Mouse (Mus musculus) intestine, embryonic 14.5 days (tissue): ENCODE data around the gene Spata18. TPM values are rescaled to one million over a fixed set of nuclear protein-coding genes. Genes with fewer than 3 reads are reported as not detected.

Experiments used
- ATAC-seq: fragments of 200-750 bp; cut with Nextera tagmentation; replicated peaks from 2 replicates; pipeline ENCODE4 v1.8.0; 2017; ENCODE audit warnings: low read depth, moderate number of reproducible peaks, moderate TSS enrichment, moderate library complexity; ENCODE audit not compliant: low FRiP score, low TSS enrichment
- DNase-seq: peaks from one replicate; pipeline ENCODE4 v3.0.0-alpha.2; 2018; ENCODE audit warnings: low spot score
- H3K27ac ChIP-seq: fragments of 300-500 bp; sonication (generic); 2 replicates; pipeline ENCODE4 v1.5.1; 2014; ENCODE audit warnings: low read depth, mild to moderate bottlenecking, control low read depth
- H3K27me3 ChIP-seq: fragments of 300-500 bp; sonication (generic); replicated peaks from 2 replicates; pipeline ENCODE4 v1.6.1; 2014; ENCODE audit warnings: low read length, control low read depth; ENCODE audit not compliant: control insufficient read depth, insufficient read depth
- H3K36me3 ChIP-seq: fragments of 300-500 bp; sonication (generic); 2 replicates; pipeline ENCODE4 v1.6.1; 2014; ENCODE audit warnings: low read length, control low read depth; ENCODE audit not compliant: control insufficient read depth, insufficient read depth
- H3K4me1 ChIP-seq: fragments of 300-500 bp; sonication (generic); replicated peaks from 2 replicates; pipeline ENCODE4 v1.6.1; 2014; ENCODE audit warnings: low read length, control low read depth, mixed read lengths; ENCODE audit not compliant: control insufficient read depth, insufficient read depth
- H3K4me2 ChIP-seq: fragments of 300-500 bp; sonication (generic); 2 replicates; pipeline ENCODE4 v1.6.1; 2014; ENCODE audit warnings: low read length
- H3K4me3 ChIP-seq: fragments of 300-500 bp; sonication (generic); 2 replicates; pipeline ENCODE4 v1.5.1; 2014; ENCODE audit warnings: low read depth, low read length, control low read depth, mixed read lengths
- H3K9ac ChIP-seq: fragments of 300-500 bp; sonication (generic); 2 replicates; pipeline ENCODE4 v1.6.1; 2014; ENCODE audit warnings: mild to moderate bottlenecking, low read length
- H3K9me3 ChIP-seq: fragments of 300-500 bp; sonication (generic); 2 replicates; pipeline ENCODE4 v1.6.1; 2016; ENCODE audit warnings: low read length, control low read depth; ENCODE audit not compliant: control insufficient read depth
- WGBS: fragments of 180-500 bp; shearing (Covaris S2); extraction: QIAGEN DNeasy Blood & Tissue Kit; methylation state at CpG from one replicate; pipeline ENCODE4 v1.1.7; 2014; 5-methylcytosine and 5-hydroxymethylcytosine counted together
- polyA plus RNA-seq: library from polyadenylated mRNA; unstranded; fragments of >200 nt; fragmentation: Nextera tagmentation; extraction: Ambion mirVana; gene quantifications from 2 replicates; pipeline ENCODE4 v1.2.1, GENCODE M21; 2014

Spata18 gene
- polyA plus RNA-seq, 1 experiment from 2014 or later = 0.45 TPM

DNA sequence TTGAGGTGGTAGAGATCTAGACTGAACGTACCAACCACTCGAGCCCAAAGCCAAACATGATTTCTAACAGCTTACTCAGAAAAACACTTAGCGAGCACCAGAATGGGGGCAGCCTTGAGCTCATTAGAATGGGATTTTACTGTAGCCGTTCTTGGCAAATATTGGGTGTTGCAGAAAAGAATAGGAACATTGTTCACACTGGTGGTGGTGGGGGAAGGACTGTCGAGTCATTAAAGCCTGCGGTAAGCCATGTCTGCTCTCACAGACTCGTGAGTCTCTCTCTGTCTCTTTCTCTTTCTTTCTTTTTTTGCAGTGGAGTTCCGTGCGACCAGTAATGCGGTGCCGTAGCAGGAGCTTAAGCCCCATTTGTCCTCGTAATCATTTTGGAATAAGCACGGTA, 25.4 kb downstream of the Spata18 start:
- Histone ChIP-seq H3K9ac (no peak overlapping the region), H3K4me2 (no peak overlapping the region), H3K27me3 (no peaks in the 10 kb centered on the region), H3K36me3 (no peaks in the 10 kb centered on the region), H3K9me3 (no peaks in the 10 kb centered on the region), H3K4me3 (no peak overlapping the region), H3K4me1 (no peaks in the 10 kb centered on the region), H3K27ac (no peak overlapping the region)
- whole genome bisulfite sequencing = 63% methylated on average over 13 of the region's 13 CpGs
- no peak for DNase-seq
- no peak for ATAC-seq

DNA sequence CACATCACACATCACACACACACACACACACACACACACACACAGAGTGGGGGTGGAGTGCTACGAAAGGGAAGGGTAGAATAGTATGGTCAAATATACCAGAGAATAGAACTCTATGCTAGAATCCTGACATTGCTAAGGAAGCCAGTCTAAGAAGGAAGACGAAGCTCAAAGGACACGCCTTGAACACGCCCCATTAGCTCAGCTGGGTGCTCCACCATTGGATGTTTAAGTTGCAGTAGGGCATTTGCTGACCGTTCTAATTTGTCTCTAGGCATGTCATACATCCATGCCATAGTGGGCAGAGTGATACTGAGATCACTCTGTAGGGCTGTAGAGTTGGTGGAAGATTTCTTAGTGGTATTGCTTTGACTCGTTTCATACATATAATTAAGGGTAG, 32.0 kb downstream of the Spata18 start:
- no peaks in the 10 kb centered on the region for H3K36me3 ChIP-seq
- H3K9me3 ChIP-seq = no peaks in the 10 kb centered on the region
- no peak overlapping the region for H3K4me2 ChIP-seq
- no peak for ATAC-seq
- no peak overlapping the region for H3K27ac ChIP-seq
- H3K9ac ChIP-seq = no peak overlapping the region
- WGBS = 83% methylated on average over 6 of the region's 6 CpGs
- H3K4me1 ChIP-seq = no peaks in the 10 kb centered on the region
- H3K27me3 ChIP-seq = no peaks in the 10 kb centered on the region
- no peak overlapping the region for H3K4me3 ChIP-seq
- no peak for DNase-seq

- H3K27ac ChIP-seq = no peak overlapping the region
- H3K36me3 ChIP-seq = no peaks in the 10 kb centered on the region
- H3K9ac ChIP-seq = no peak overlapping the region
- DNase-seq (no peak), ATAC-seq (no peak)
- 58% methylated on average over 9 of the region's 9 CpGs for WGBS
- no peak overlapping the region for H3K4me3 ChIP-seq
- peaks cover 3% of the 10 kb centered on the region; the same call in 1 of the 2 replicates for H3K4me1 ChIP-seq
- no peaks in the 10 kb centered on the region for H3K9me3 ChIP-seq
- H3K4me2 ChIP-seq = no peak overlapping the region
- H3K27me3 ChIP-seq = no peaks in the 10 kb centered on the region
These were observed 32.7 kb downstream of the Spata18 start for GRCm38 (mm10) chr5:73683706-73684409.

GRCm38 (mm10) chr5:73686149-73686548, 35.0 kb downstream of the Spata18 start:
- no peak for ATAC-seq
- Histone ChIP-seq H3K4me3 (no peak overlapping the region), H3K4me2 (no peak overlapping the region), H3K9ac (no peak overlapping the region), H3K36me3 (no peaks in the 10 kb centered on the region), H3K9me3 (no peaks in the 10 kb centered on the region), H3K27ac (no peak overlapping the region), H3K4me1 (peaks cover 14% of the 10 kb centered on the region), H3K27me3 (no peaks in the 10 kb centered on the region)
- 14% methylated on average over 4 of the region's 4 CpGs for WGBS
- DNase-seq = no peak

DNA sequence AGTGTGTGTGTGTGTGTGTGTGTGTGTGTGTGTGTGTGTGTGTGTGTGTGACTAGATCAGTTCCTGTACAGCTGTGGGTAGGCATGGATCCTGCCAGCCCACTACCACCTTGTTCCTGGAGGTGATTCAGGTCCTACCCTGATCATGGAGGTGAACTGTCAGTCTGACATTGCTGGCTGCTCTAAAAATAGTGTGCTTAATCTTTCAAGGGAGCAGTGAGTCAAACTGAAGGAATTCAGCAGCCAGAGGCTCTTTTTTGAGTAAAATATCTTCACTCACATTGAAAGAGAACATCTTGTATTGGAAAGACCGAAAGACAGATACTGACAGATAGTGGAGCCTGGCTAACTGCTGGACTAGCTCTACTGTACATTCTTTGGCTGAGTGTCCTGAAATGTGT, 37.4 kb downstream of the Spata18 start:
- ATAC-seq = no peak
- no peak for DNase-seq
- no peaks in the 10 kb centered on the region for H3K9me3 ChIP-seq
- no peak overlapping the region for H3K4me3 ChIP-seq
- H3K9ac ChIP-seq = no peak overlapping the region
- no peak overlapping the region for H3K4me2 ChIP-seq
- H3K4me1 ChIP-seq = peaks cover 14% of the 10 kb centered on the region
- H3K27ac ChIP-seq = no peak overlapping the region
- no peaks in the 10 kb centered on the region for H3K36me3 ChIP-seq
- no peaks in the 10 kb centered on the region for H3K27me3 ChIP-seq
- WGBS = 78% methylated on average over 1 of the region's 1 CpGs

DNA sequence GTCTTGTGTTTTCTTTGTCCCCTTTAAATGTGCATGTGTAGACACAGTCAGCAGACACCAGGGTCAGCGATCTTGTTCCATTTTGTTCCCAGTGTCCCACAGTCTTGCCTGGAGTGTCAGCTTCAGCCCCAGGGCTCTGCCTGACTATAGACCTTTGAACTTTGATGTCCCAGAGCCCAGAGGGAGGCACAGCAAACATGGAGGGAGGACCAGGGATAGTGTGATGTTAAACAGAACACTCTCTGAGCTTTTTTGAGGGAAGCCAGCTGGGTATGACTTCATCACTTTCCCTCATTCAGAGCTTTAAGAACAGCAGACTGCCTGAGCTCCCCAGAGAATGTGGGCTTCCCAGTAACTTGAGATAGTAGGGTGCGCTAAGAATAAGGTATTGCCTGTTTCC, 39.0 kb downstream of the Spata18 start:
- Histone ChIP-seq H3K4me2 (no peak overlapping the region), H3K27me3 (no peaks in the 10 kb centered on the region), H3K27ac (no peak overlapping the region), H3K4me1 (peaks cover 14% of the 10 kb centered on the region), H3K9ac (no peak overlapping the region), H3K4me3 (no peak overlapping the region), H3K9me3 (no peaks in the 10 kb centered on the region), H3K36me3 (no peaks in the 10 kb centered on the region)
- ATAC-seq (no peak; the same call in 1 of the 2 replicates), DNase-seq (peak; percentile 60)
- WGBS = 28% methylated on average over 2 of the region's 2 CpGs

- H3K27me3 ChIP-seq = no peaks in the 10 kb centered on the region
- DNase-seq = no peak
- H3K9ac ChIP-seq = no peak overlapping the region
- H3K27ac ChIP-seq = no peak overlapping the region
- no peaks in the 10 kb centered on the region for H3K9me3 ChIP-seq
- H3K36me3 ChIP-seq = no peaks in the 10 kb centered on the region
- H3K4me1 ChIP-seq = peaks cover 14% of the 10 kb centered on the region
- no peak for ATAC-seq
- H3K4me3 ChIP-seq = no peak overlapping the region
- no peak overlapping the region for H3K4me2 ChIP-seq
- WGBS = 51% methylated on average over 15 of the region's 15 CpGs
These were observed 40.7 kb downstream of the Spata18 start for GRCm38 (mm10) chr5:73691723-73692520.

GRCm38 (mm10) chr5:73693778-73694177, 42.6 kb downstream of the Spata18 start:
- DNase-seq (no peak), ATAC-seq (no peak)
- Histone ChIP-seq H3K4me3 (no peak overlapping the region), H3K36me3 (no peaks in the 10 kb centered on the region), H3K9ac (no peak overlapping the region), H3K27me3 (no peaks in the 10 kb centered on the region), H3K4me2 (no peak overlapping the region), H3K27ac (no peak overlapping the region), H3K4me1 (peaks cover 12% of the 10 kb centered on the region), H3K9me3 (no peaks in the 10 kb centered on the region)
- 88% methylated on average over 1 of the region's 1 CpGs for WGBS
